9 mouse cellular contexts compared by ENCODE assay signal in the genomic region with DNA sequence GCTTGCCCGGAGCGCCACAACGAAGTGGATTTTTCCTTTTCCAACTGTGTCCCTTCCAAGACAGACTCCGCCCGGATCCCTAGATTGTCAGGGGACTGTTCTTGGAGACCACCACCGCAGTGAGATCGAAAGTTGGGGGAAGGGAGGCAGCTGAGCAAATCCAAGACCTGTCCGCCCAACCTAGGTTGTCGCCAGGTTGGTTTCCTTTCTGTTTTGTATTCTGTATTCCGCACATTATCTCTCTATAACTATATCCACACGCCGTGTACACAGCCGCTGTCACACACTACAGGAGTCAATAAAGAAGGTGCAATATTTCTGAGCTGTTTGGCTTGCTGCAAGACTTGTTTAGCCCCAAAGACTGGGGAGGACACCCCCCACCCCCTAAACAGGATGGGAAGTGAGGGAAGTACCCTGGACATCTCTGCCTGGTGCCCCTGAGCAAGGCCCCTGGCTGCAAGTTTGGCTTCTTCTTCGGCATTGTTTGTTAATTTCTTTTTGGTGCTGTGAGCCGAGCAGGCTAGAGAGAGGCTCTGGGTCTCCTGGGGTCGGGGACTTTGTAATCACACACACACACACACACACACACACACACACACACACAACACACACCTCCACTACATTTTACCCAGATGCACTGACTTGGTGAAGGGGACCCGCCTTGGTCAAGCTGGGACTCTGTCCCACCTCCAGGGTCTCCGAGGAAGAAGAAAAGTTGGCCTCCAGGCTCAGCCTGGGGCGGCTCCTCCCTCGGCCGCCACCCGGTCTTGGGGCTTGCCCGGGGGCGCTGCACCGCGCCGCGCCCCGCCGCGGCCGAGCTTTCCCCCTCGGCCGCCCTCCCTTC. TPM values are rescaled to one million over a fixed set of nuclear protein-coding genes. Genes with fewer than 3 reads are reported as not detected.
DNase-seq lines count a peak whose midpoint lies in the region; ATAC-seq and TF ChIP-seq lines count a peak whose summit lies in the region.
"Had no signal": no experiment of that assay in that cellular context is flagged by ENCODE, and none has a peak within 500 bp of the region (broad histone marks: within the 10 kb centered on the region; RNA-seq: fewer than 3 reads in every experiment).

No protein-coding gene starts in this region.

- H3K27me3 ChIP-seq in hindbrain, embryonic 11.5 days (ENCODE audit: control insufficient read depth, insufficient read depth, low read length): peaks cover 86% of the 10 kb centered on the region
- H3K27me3 ChIP-seq in midbrain, embryonic 12.5 days: peaks cover 100% of the 10 kb centered on the region

- no peak for DNase-seq in gastrocnemius, adult 2 months
- DNase-seq in gastrocnemius, adult 18-20 months (ENCODE audit: low spot score): no peak
- DNase-seq in R1 (ENCODE audit: low read depth, low spot score): peak; percentile 32
- peak; percentile 68 for DNase-seq in hindbrain, embryonic 11.5 days (ENCODE audit: low spot score)
- DNase-seq in right cerebral cortex, postnatal 10 days (ENCODE audit: low spot score in 2 of 2): no peak
- no peak for DNase-seq in spleen, postnatal 14 days (ENCODE audit: low spot score in 2 of 2)
- DNase-seq in adrenal gland, postnatal 25 days: no peak
- DNase-seq: kidney, postnatal 10 days had no signal

- no peak overlapping the region; the same call in 1 of the 2 replicates for H3K9ac ChIP-seq in hindbrain, embryonic 11.5 days (ENCODE audit: low read depth, low read length)
- peak overlapping the region; percentile 53; the same call in 1 of the 2 replicates for H3K9ac ChIP-seq in midbrain, embryonic 12.5 days (replicated peaks)

- ATAC-seq in hindbrain, embryonic 11.5 days (ENCODE audit: low FRiP score): peak; percentile 39
- no peak; the same call in 1 of the 2 replicates for ATAC-seq in midbrain, embryonic 12.5 days (ENCODE audit: low FRiP score, low read depth)

- intact Hi-C loops in gastrocnemius, adult 2 months (cut with DNase I): no loop called here

- under 1% methylated on average over 32 of the region's 34 CpGs for WGBS in hindbrain, embryonic 11.5 days
- under 1% methylated on average over 34 of the region's 34 CpGs for whole genome bisulfite sequencing in midbrain, embryonic 12.5 days

- H3K36me3 ChIP-seq in hindbrain, embryonic 11.5 days (ENCODE audit: control insufficient read depth, insufficient read depth, low read length): no peaks in the 10 kb centered on the region
- H3K36me3 ChIP-seq in midbrain, embryonic 12.5 days: no peaks in the 10 kb centered on the region

- H3K4me2 ChIP-seq in hindbrain, embryonic 11.5 days (replicated peaks; ENCODE audit: low read depth, low read length): peak overlapping the region; percentile 63
- peak overlapping the region; percentile 65 for H3K4me2 ChIP-seq in midbrain, embryonic 12.5 days (replicated peaks)

- peak overlapping the region; percentile 63 for H3K4me3 ChIP-seq in gastrocnemius, adult 2 months
- H3K4me3 ChIP-seq in hindbrain, embryonic 11.5 days (ENCODE audit: low read depth, low read length): peak overlapping the region; percentile 34
- H3K4me3 ChIP-seq in midbrain, embryonic 12.5 days: peak overlapping the region; percentile 42

- TF ChIP-seq CTCF in gastrocnemius, adult 2 months (IDR thresholded peaks at IDR 0.05): no peak

- no peaks in the 10 kb centered on the region for H3K9me3 ChIP-seq in hindbrain, embryonic 11.5 days (ENCODE audit: control insufficient read depth, low read length)
- H3K9me3 ChIP-seq in midbrain, embryonic 12.5 days: no peaks in the 10 kb centered on the region

- H3K27ac ChIP-seq in gastrocnemius, adult 2 months: no peak overlapping the region
- H3K27ac ChIP-seq in hindbrain, embryonic 11.5 days (ENCODE audit: low read depth, low read length): 0 out of 2 replicates have a peak overlapping the region, but pooled peaks have one; percentile 14
- H3K27ac ChIP-seq in midbrain, embryonic 12.5 days (replicated peaks): peak overlapping the region; percentile 50

- peaks cover 18% of the 10 kb centered on the region for H3K4me1 ChIP-seq in hindbrain, embryonic 11.5 days (replicated peaks; ENCODE audit: control insufficient read depth, insufficient read depth, low read length)
- H3K4me1 ChIP-seq in midbrain, embryonic 12.5 days: peaks cover 52% of the 10 kb centered on the region

RNA-seq across cellular contexts. Expression of a gene that starts 3.7 kb away (rescaled TPM):
- total RNA-seq in gastrocnemius, adult 2 months (2021): not detected
- total RNA-seq in gastrocnemius, adult 18-20 months (2021): not detected
- polyA plus RNA-seq in hindbrain, embryonic 11.5 days (2014; fragmentation: Nextera tagmentation; extraction: Ambion mirVana): 0.20 and 0.38 TPM in 2 replicates
- 0.97 and 2.5 TPM in 2 replicates for polyA plus RNA-seq in midbrain, embryonic 12.5 days (2016; fragmentation: Nextera tagmentation; extraction: Ambion mirVana)
- not detected in 2 replicates for total RNA-seq in adrenal gland, postnatal 25 days (2021)

RNA-seq across cellular contexts. Expression of a gene that starts 58.9 kb away (rescaled TPM):
- total RNA-seq in gastrocnemius, adult 2 months (2021): 10 to 100 TPM; 21.2 to 28.7 TPM
- total RNA-seq in gastrocnemius, adult 18-20 months (2021): 10 to 100 TPM; 26.2 to 34.0 TPM
- polyA plus RNA-seq in hindbrain, embryonic 11.5 days (2014; fragmentation: Nextera tagmentation; extraction: Ambion mirVana): 9.1 and 10.9 TPM in 2 replicates
- 15.8 and 16.7 TPM in 2 replicates for polyA plus RNA-seq in midbrain, embryonic 12.5 days (2016; fragmentation: Nextera tagmentation; extraction: Ambion mirVana)
- total RNA-seq in adrenal gland, postnatal 25 days (2021): 78.7 and 96.2 TPM in 2 replicates

Comparison
In these comparisons a context has a peak if more than half of its experiments do, and no peak if none do; other contexts are left out.
1. DNase-seq: peak in R1 (single experiment) and hindbrain, embryonic 11.5 days (single experiment); none in gastrocnemius, adult 2 months (single experiment), gastrocnemius, adult 18-20 months (single experiment), right cerebral cortex, postnatal 10 days (0 of 2), spleen, postnatal 14 days (0 of 2) and adrenal gland, postnatal 25 days (single experiment).
2. Peak in every context shown above with its lines, with median percentiles within 50 percentile points of each other: H3K4me3 ChIP-seq.